Mouse (Mus musculus) intestine, embryonic 14.5 days (tissue): ENCODE measurements around the gene Sephs2. TPM values are rescaled to one million over a fixed set of nuclear protein-coding genes. Genes with fewer than 3 reads are reported as not detected.
A peak's percentile ranks its signal among the peaks of the same experiment; 100 is the strongest.
"Not testable (repeated sequence)": the region's sequence is repeated elsewhere in the genome, so short reads cannot be mapped to it uniquely, and the experiment has no call there.

ENCODE experiments used
- ATAC-seq: fragments of 200-750 bp; cut with Nextera tagmentation; replicated peaks from 2 replicates; pipeline ENCODE4 v1.8.0; 2017; ENCODE audit warnings: low read depth, moderate number of reproducible peaks, moderate TSS enrichment, moderate library complexity; ENCODE audit not compliant: low FRiP score, low TSS enrichment
- DNase-seq: peaks from one replicate; pipeline ENCODE4 v3.0.0-alpha.2; 2018; ENCODE audit warnings: low spot score
- H3K27ac ChIP-seq: fragments of 300-500 bp; sonication (generic); 2 replicates; pipeline ENCODE4 v1.5.1; 2014; ENCODE audit warnings: low read depth, mild to moderate bottlenecking, control low read depth
- H3K27me3 ChIP-seq: fragments of 300-500 bp; sonication (generic); replicated peaks from 2 replicates; pipeline ENCODE4 v1.6.1; 2014; ENCODE audit warnings: low read length, control low read depth; ENCODE audit not compliant: control insufficient read depth, insufficient read depth
- H3K36me3 ChIP-seq: fragments of 300-500 bp; sonication (generic); 2 replicates; pipeline ENCODE4 v1.6.1; 2014; ENCODE audit warnings: low read length, control low read depth; ENCODE audit not compliant: control insufficient read depth, insufficient read depth
- H3K4me1 ChIP-seq: fragments of 300-500 bp; sonication (generic); replicated peaks from 2 replicates; pipeline ENCODE4 v1.6.1; 2014; ENCODE audit warnings: low read length, control low read depth, mixed read lengths; ENCODE audit not compliant: control insufficient read depth, insufficient read depth
- H3K4me2 ChIP-seq: fragments of 300-500 bp; sonication (generic); 2 replicates; pipeline ENCODE4 v1.6.1; 2014; ENCODE audit warnings: low read length
- H3K4me3 ChIP-seq: fragments of 300-500 bp; sonication (generic); 2 replicates; pipeline ENCODE4 v1.5.1; 2014; ENCODE audit warnings: low read depth, low read length, control low read depth, mixed read lengths
- H3K9ac ChIP-seq: fragments of 300-500 bp; sonication (generic); 2 replicates; pipeline ENCODE4 v1.6.1; 2014; ENCODE audit warnings: mild to moderate bottlenecking, low read length
- H3K9me3 ChIP-seq: fragments of 300-500 bp; sonication (generic); 2 replicates; pipeline ENCODE4 v1.6.1; 2016; ENCODE audit warnings: low read length, control low read depth; ENCODE audit not compliant: control insufficient read depth
- WGBS: fragments of 180-500 bp; shearing (Covaris S2); extraction: QIAGEN DNeasy Blood & Tissue Kit; methylation state at CpG from one replicate; pipeline ENCODE4 v1.1.7; 2014; 5-methylcytosine and 5-hydroxymethylcytosine counted together
- polyA plus RNA-seq: library from polyadenylated mRNA; unstranded; fragments of >200 nt; fragmentation: Nextera tagmentation; extraction: Ambion mirVana; gene quantifications from 2 replicates; pipeline ENCODE4 v1.2.1, GENCODE M21; 2014

Sephs2 gene
- polyA plus RNA-seq, 1 experiment from 2014 or later: 183 TPM

GRCm38 (mm10) chr7:127253341-127253740 lies 20.5 kb downstream of the Sephs2 start:
- ATAC-seq (no peak), DNase-seq (no peak)
- Histone ChIP-seq H3K4me2 (peak overlapping the region; percentile 86), H3K36me3 (peaks cover 19% of the 10 kb centered on the region), H3K9ac (peak overlapping the region; percentile 73), H3K27me3 (no peaks in the 10 kb centered on the region), H3K27ac (no peak overlapping the region), H3K4me1 (peaks cover 7% of the 10 kb centered on the region), H3K4me3 (peak overlapping the region; percentile 60), H3K9me3 (no peaks in the 10 kb centered on the region)
- WGBS: 76% methylated on average over 6 of the region's 6 CpGs

GRCm38 (mm10) chr7:127252414-127252813 lies 21.4 kb downstream of the Sephs2 start:
- Histone ChIP-seq H3K27ac (no peak overlapping the region), H3K36me3 (peaks cover 18% of the 10 kb centered on the region), H3K9me3 (no peaks in the 10 kb centered on the region), H3K4me2 (no peak overlapping the region), H3K4me1 (peaks cover 7% of the 10 kb centered on the region), H3K4me3 (no peak overlapping the region), H3K9ac (no peak overlapping the region), H3K27me3 (no peaks in the 10 kb centered on the region)
- no peak for ATAC-seq
- WGBS: 83% methylated on average over 2 of the region's 2 CpGs
- DNase-seq: no peak

- H3K4me3 ChIP-seq, H3K4me2 ChIP-seq, DNase-seq, ATAC-seq, H3K27ac ChIP-seq, H3K9ac ChIP-seq, H3K27me3 ChIP-seq, H3K9me3 ChIP-seq: not testable (repeated sequence)
- Histone ChIP-seq H3K4me1 (peaks cover 16% of the 10 kb centered on the region), H3K36me3 (peaks cover 20% of the 10 kb centered on the region)
- 92% methylated on average over 8 of the region's 8 CpGs for WGBS
Observed at GRCm38 (mm10) chr7:127250511-127250910, 23.3 kb downstream of the Sephs2 start.

- Histone ChIP-seq H3K36me3 (peaks cover 17% of the 10 kb centered on the region), H3K4me3 (peak overlapping the region; percentile 94), H3K27me3 (no peaks in the 10 kb centered on the region), H3K27ac (peak overlapping the region; percentile 91), H3K9me3 (0 out of 2 replicates have a peak, but pooled peaks cover 2% of the 10 kb centered on the region), H3K4me1 (peaks cover 20% of the 10 kb centered on the region), H3K9ac (peak overlapping the region; percentile 91), H3K4me2 (peak overlapping the region; percentile 76)
- ATAC-seq: peak; percentile 80
- 8% methylated on average over 33 of the region's 33 CpGs for WGBS
- peak; percentile 62 for DNase-seq
Observed at GRCm38 (mm10) chr7:127244658-127245510, 29.0 kb downstream of the Sephs2 start.

GRCm38 (mm10) chr7:127243870-127244657 lies 29.8 kb downstream of the Sephs2 start, which contains the start of gene Zfp771:
Gene Zfp771 (plus strand): TSS chr7:127244274.
- peak within 1 kb of the TSS; percentile 91 for H3K27ac ChIP-seq
- WGBS: 1% methylated on average over 53 of the region's 56 CpGs
- H3K9ac ChIP-seq: peak within 1 kb of the TSS; percentile 91
- ATAC-seq: peak; percentile 99
- 0 out of 2 replicates have a peak, but pooled peaks cover 2% of the 10 kb centered on the region for H3K9me3 ChIP-seq
- peaks cover 12% of the 10 kb centered on the region; the same call in 1 of the 2 replicates for H3K36me3 ChIP-seq
- H3K4me3 ChIP-seq: peak within 1 kb of the TSS; percentile 94
- H3K4me1 ChIP-seq: peaks cover 20% of the 10 kb centered on the region
- H3K27me3 ChIP-seq: no peaks in the 10 kb centered on the region
- DNase-seq: peak; percentile 95
- H3K4me2 ChIP-seq: peak within 1 kb of the TSS; percentile 76

- H3K36me3 ChIP-seq: peaks cover 18% of the 10 kb centered on the region
- WGBS: 30% methylated on average over 2 of the region's 2 CpGs
Observed at GRCm38 (mm10) chr7:127243361-127243867, 30.4 kb downstream of the Sephs2 start.

GRCm38 (mm10) chr7:127234777-127235176 lies 39.1 kb downstream of the Sephs2 start:
- DNase-seq: no peak
- H3K9ac ChIP-seq: no peak overlapping the region
- no peaks in the 10 kb centered on the region for H3K27me3 ChIP-seq
- no peaks in the 10 kb centered on the region for H3K9me3 ChIP-seq
- peaks cover 53% of the 10 kb centered on the region for H3K36me3 ChIP-seq
- H3K4me2 ChIP-seq: peak overlapping the region; percentile 85
- H3K4me1 ChIP-seq: peaks cover 18% of the 10 kb centered on the region
- no peak for ATAC-seq
- no peak overlapping the region for H3K4me3 ChIP-seq
- no peak overlapping the region for H3K27ac ChIP-seq
- 97% methylated on average over 2 of the region's 2 CpGs for WGBS

More at GRCm38 (mm10) chr7:127243361-127243867, 30.4 kb downstream of the Sephs2 start:
- ATAC-seq (no peak), DNase-seq (no peak)
- 0 out of 2 replicates have a peak, but pooled peaks cover 2% of the 10 kb centered on the region for H3K9me3 ChIP-seq
- H3K9ac ChIP-seq: peak overlapping the region; percentile 91
- no peaks in the 10 kb centered on the region for H3K27me3 ChIP-seq
- H3K4me3 ChIP-seq: peak overlapping the region; percentile 94
- peak overlapping the region; percentile 91 for H3K27ac ChIP-seq
- peaks cover 20% of the 10 kb centered on the region for H3K4me1 ChIP-seq
- peak overlapping the region; percentile 76 for H3K4me2 ChIP-seq

GRCm38 (mm10) chr7:127233765-127234164 lies 40.1 kb downstream of the Sephs2 start:
- no peak for ATAC-seq
- no peak for DNase-seq
- Histone ChIP-seq H3K36me3 (peaks cover 54% of the 10 kb centered on the region), H3K9me3 (no peaks in the 10 kb centered on the region), H3K4me2 (peak overlapping the region; percentile 85), H3K27ac (peak overlapping the region; percentile 98; the same call in 1 of the 2 replicates), H3K27me3 (no peaks in the 10 kb centered on the region), H3K9ac (peak overlapping the region; percentile 90), H3K4me1 (peaks cover 18% of the 10 kb centered on the region), H3K4me3 (peak overlapping the region; percentile 78)
- 2% methylated on average over 9 of the region's 9 CpGs for WGBS
